Mouse (Mus musculus): ENCODE results near the gene Erc2. TPM values are rescaled to one million over a fixed set of nuclear protein-coding genes. Genes with fewer than 3 reads are reported as not detected.

Gene Erc2
- polyA plus RNA-seq, 1 experiment from 2014 or later, result 8.1 TPM

GRCm38 (mm10) chr14:28072561-28072960 lies 450.3 kb downstream of the Erc2 start:
- Histone ChIP-seq H3K9ac (replicated peaks) (no peak overlapping the region), H3K4me1 (replicated peaks) (peaks cover 15% of the 10 kb centered on the region), H3K4me2 (no peak overlapping the region), H3K36me3 (no peaks in the 10 kb centered on the region), H3K27me3 (no peaks in the 10 kb centered on the region), H3K9me3 (no peaks in the 10 kb centered on the region), H3K27ac (no peak overlapping the region), H3K4me3 (replicated peaks) (no peak overlapping the region)
- WGBS, result 77% methylated on average over 3 of the region's 3 CpGs
- ATAC-seq (ENCODE audit: insufficient number of reproducible peaks, insufficient read depth, low FRiP score, low TSS enrichment, low read depth), result no peak

DNA sequence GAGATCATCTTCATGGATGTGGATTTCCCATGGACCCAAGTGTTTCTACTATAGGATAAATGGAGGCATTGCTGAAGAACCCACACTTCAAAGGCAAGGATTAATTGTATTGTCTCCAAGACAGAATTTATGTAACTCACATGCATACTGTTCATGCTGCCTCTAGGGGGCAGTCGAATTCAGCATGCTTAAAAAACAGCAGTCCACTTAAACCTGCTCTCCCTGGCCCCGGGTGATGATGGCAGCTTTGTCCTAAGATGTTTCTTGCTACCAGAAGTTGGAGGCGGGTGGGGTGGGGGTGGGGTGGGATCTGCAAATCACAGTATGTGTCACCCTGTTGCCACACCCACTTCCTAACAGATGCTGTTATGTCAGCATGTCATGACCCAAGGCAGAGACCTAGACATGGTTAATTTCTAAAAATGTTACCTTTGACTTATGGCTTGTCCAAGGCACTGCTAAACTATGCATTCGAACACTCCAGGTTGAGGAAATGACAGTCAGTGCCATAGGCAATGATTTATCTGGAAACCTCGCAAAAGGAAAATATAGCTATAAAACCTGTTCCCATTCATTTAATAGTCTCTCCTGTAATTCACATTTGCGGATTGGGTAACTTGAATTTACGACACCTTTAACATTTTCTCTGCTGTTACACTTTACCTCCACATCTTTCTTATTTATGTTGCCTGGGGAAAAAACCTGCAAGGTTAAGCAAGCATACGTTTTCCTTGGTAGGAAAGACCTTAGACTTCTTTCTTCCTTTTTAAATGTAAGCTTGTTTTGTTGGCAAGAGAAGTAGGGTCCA lies 467.6 kb downstream of the Erc2 start:
- H3K27ac ChIP-seq, result no peak overlapping the region
- H3K4me1 ChIP-seq (replicated peaks), result peaks cover 8% of the 10 kb centered on the region; the same call in 1 of the 2 replicates
- H3K4me3 ChIP-seq (replicated peaks), result no peak overlapping the region
- no peak for ATAC-seq (ENCODE audit: insufficient number of reproducible peaks, insufficient read depth, low FRiP score, low TSS enrichment, low read depth)
- H3K36me3 ChIP-seq, result no peaks in the 10 kb centered on the region
- 28% methylated on average over 8 of the region's 8 CpGs for WGBS
- no peak overlapping the region for H3K9ac ChIP-seq (replicated peaks)
- H3K4me2 ChIP-seq, result no peak overlapping the region
- H3K9me3 ChIP-seq, result no peaks in the 10 kb centered on the region
- no peaks in the 10 kb centered on the region; the same call in 1 of the 2 replicates for H3K27me3 ChIP-seq

DNA sequence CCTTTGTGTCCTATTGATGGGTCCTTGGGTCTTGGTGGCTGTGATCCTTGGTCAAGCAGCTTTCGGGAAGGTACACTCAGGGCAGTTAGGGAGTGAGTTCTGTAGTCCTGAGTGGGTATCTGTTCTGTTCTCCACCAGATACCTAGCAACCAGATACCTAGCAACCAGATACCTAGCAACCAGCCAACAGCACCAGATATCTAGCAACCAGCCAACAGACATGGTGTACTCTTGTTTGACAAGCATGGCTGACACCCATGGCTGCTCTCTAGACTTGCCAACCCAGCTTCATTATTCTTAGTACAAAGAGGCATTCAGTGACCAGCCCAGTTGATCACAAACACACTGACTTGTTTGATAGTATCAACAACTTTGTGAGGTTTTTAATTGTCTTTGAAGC lies 469.1 kb downstream of the Erc2 start:
- H3K27ac ChIP-seq, result no peak overlapping the region
- H3K4me3 ChIP-seq (replicated peaks), result no peak overlapping the region
- no peaks in the 10 kb centered on the region for H3K9me3 ChIP-seq
- no peak for ATAC-seq (ENCODE audit: insufficient number of reproducible peaks, insufficient read depth, low FRiP score, low TSS enrichment, low read depth)
- H3K36me3 ChIP-seq, result no peaks in the 10 kb centered on the region
- no peak overlapping the region for H3K9ac ChIP-seq (replicated peaks)
- H3K4me1 ChIP-seq (replicated peaks), result peaks cover 8% of the 10 kb centered on the region; the same call in 1 of the 2 replicates
- WGBS, result 83% methylated on average over 1 of the region's 1 CpGs
- no peaks in the 10 kb centered on the region; the same call in 1 of the 2 replicates for H3K27me3 ChIP-seq
- H3K4me2 ChIP-seq, result no peak overlapping the region

GRCm38 (mm10) chr14:28093214-28093613 lies 471.0 kb downstream of the Erc2 start:
- 54% methylated on average over 4 of the region's 4 CpGs for WGBS
- no peaks in the 10 kb centered on the region for H3K9me3 ChIP-seq
- H3K36me3 ChIP-seq, result no peaks in the 10 kb centered on the region
- ATAC-seq (ENCODE audit: insufficient number of reproducible peaks, insufficient read depth, low FRiP score, low TSS enrichment, low read depth), result no peak
- H3K27ac ChIP-seq, result no peak overlapping the region
- peaks cover 17% of the 10 kb centered on the region for H3K4me1 ChIP-seq (replicated peaks)
- H3K27me3 ChIP-seq, result no peaks in the 10 kb centered on the region; the same call in 1 of the 2 replicates
- H3K4me2 ChIP-seq, result no peak overlapping the region
- H3K9ac ChIP-seq (replicated peaks), result no peak overlapping the region
- no peak overlapping the region for H3K4me3 ChIP-seq (replicated peaks)

DNA sequence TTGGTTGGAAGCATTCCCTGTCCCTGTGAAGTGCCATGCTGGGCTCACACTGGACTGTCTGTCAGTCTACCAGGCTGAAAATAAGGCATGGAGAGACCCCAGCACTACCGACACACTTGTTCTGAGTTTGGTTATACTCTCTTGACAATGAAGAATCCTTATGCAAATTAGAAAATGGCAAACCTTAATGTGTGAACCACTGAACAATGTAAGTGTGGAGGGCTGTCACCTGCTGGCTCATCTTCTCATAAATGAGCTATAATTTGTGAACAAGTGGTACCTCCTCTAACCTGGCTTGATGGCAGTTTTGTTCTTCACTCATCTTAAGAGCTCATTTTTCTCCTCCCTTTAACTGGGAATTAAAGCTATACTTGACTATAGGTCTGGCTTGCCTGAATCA lies 471.7 kb downstream of the Erc2 start:
- H3K4me1 ChIP-seq (replicated peaks), result peaks cover 24% of the 10 kb centered on the region
- H3K27me3 ChIP-seq, result no peaks in the 10 kb centered on the region; the same call in 1 of the 2 replicates
- no peak for ATAC-seq (ENCODE audit: insufficient number of reproducible peaks, insufficient read depth, low FRiP score, low TSS enrichment, low read depth)
- no peak overlapping the region for H3K9ac ChIP-seq (replicated peaks)
- H3K27ac ChIP-seq, result no peak overlapping the region
- 100% methylated on average over 1 of the region's 1 CpGs for WGBS
- no peaks in the 10 kb centered on the region for H3K9me3 ChIP-seq
- no peaks in the 10 kb centered on the region for H3K36me3 ChIP-seq
- no peak overlapping the region for H3K4me2 ChIP-seq
- H3K4me3 ChIP-seq (replicated peaks), result no peak overlapping the region

- Histone ChIP-seq H3K27me3 (no peaks in the 10 kb centered on the region; the same call in 1 of the 2 replicates), H3K4me3 (replicated peaks) (no peak overlapping the region), H3K36me3 (no peaks in the 10 kb centered on the region), H3K4me1 (replicated peaks) (peaks cover 33% of the 10 kb centered on the region), H3K9me3 (no peaks in the 10 kb centered on the region), H3K4me2 (no peak overlapping the region), H3K27ac (no peak overlapping the region), H3K9ac (replicated peaks) (no peak overlapping the region)
- no peak for ATAC-seq (ENCODE audit: insufficient number of reproducible peaks, insufficient read depth, low FRiP score, low TSS enrichment, low read depth)
- 76% methylated on average over 5 of the region's 5 CpGs for WGBS
Measured at GRCm38 (mm10) chr14:28099084-28099483, 476.9 kb downstream of the Erc2 start.

DNA sequence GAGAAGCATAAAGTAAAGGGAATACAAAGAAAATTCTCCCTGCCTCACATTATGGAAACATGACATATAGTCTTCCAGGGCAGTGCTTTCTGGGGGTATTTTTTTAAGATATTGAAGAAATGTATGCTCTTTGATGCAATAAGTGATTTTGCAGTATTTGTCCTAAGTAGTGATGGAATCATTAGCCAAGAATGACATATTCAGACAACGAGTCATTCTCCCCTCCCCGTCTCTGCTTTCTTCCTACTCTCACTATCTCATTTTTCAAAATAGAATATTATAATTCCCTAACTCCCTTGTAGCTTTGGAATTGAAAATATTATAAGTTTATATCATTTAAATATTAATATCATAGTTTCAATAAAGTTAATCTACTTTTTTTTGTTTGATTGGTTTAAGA lies 490.9 kb downstream of the Erc2 start:
- no peaks in the 10 kb centered on the region for H3K36me3 ChIP-seq
- H3K27me3 ChIP-seq, result no peaks in the 10 kb centered on the region
- no peak overlapping the region for H3K4me3 ChIP-seq (replicated peaks)
- H3K27ac ChIP-seq, result no peak overlapping the region
- H3K4me2 ChIP-seq, result no peak overlapping the region
- no peaks in the 10 kb centered on the region for H3K4me1 ChIP-seq (replicated peaks)
- ATAC-seq (ENCODE audit: insufficient number of reproducible peaks, insufficient read depth, low FRiP score, low TSS enrichment, low read depth), result no peak
- H3K9ac ChIP-seq (replicated peaks), result no peak overlapping the region
- WGBS, result 88% methylated on average over 2 of the region's 2 CpGs
- H3K9me3 ChIP-seq, result no peaks in the 10 kb centered on the region

GRCm38 (mm10) chr14:28120851-28121250 lies 498.6 kb downstream of the Erc2 start:
- H3K9ac ChIP-seq (replicated peaks), result no peak overlapping the region
- no peak overlapping the region for H3K4me2 ChIP-seq
- H3K4me1 ChIP-seq (replicated peaks), result no peaks in the 10 kb centered on the region
- no peak overlapping the region for H3K27ac ChIP-seq
- no peak for ATAC-seq (ENCODE audit: insufficient number of reproducible peaks, insufficient read depth, low FRiP score, low TSS enrichment, low read depth)
- no peak overlapping the region for H3K4me3 ChIP-seq (replicated peaks)
- peaks cover 5% of the 10 kb centered on the region; the same call in 1 of the 2 replicates for H3K9me3 ChIP-seq
- 32% methylated on average over 5 of the region's 5 CpGs for WGBS
- no peaks in the 10 kb centered on the region for H3K36me3 ChIP-seq
- no peaks in the 10 kb centered on the region for H3K27me3 ChIP-seq

- peaks cover 7% of the 10 kb centered on the region; the same call in 1 of the 2 replicates for H3K4me1 ChIP-seq (replicated peaks)
- H3K4me3 ChIP-seq (replicated peaks), result no peak overlapping the region
- H3K9ac ChIP-seq (replicated peaks), result no peak overlapping the region
- no peak for ATAC-seq (ENCODE audit: insufficient number of reproducible peaks, insufficient read depth, low FRiP score, low TSS enrichment, low read depth)
- no peaks in the 10 kb centered on the region for H3K36me3 ChIP-seq
- H3K27ac ChIP-seq, result no peak overlapping the region
- WGBS, result 41% methylated on average over 8 of the region's 8 CpGs
- H3K27me3 ChIP-seq, result no peaks in the 10 kb centered on the region
- no peak overlapping the region for H3K4me2 ChIP-seq
- H3K9me3 ChIP-seq, result no peaks in the 10 kb centered on the region
Measured at GRCm38 (mm10) chr14:28126842-28127241, 504.6 kb downstream of the Erc2 start.

- no peaks in the 10 kb centered on the region for H3K36me3 ChIP-seq
- H3K27ac ChIP-seq, result no peak overlapping the region
- H3K9me3 ChIP-seq, result no peaks in the 10 kb centered on the region
- no peaks in the 10 kb centered on the region for H3K27me3 ChIP-seq
- no peak overlapping the region for H3K4me3 ChIP-seq (replicated peaks)
- WGBS, result 84% methylated on average over 3 of the region's 3 CpGs
- ATAC-seq (ENCODE audit: insufficient number of reproducible peaks, insufficient read depth, low FRiP score, low TSS enrichment, low read depth), result no peak
- H3K4me1 ChIP-seq (replicated peaks), result peaks cover 7% of the 10 kb centered on the region; the same call in 1 of the 2 replicates
- H3K9ac ChIP-seq (replicated peaks), result no peak overlapping the region
- H3K4me2 ChIP-seq, result no peak overlapping the region
Measured at GRCm38 (mm10) chr14:28128999-28129398, 506.8 kb downstream of the Erc2 start.

DNA sequence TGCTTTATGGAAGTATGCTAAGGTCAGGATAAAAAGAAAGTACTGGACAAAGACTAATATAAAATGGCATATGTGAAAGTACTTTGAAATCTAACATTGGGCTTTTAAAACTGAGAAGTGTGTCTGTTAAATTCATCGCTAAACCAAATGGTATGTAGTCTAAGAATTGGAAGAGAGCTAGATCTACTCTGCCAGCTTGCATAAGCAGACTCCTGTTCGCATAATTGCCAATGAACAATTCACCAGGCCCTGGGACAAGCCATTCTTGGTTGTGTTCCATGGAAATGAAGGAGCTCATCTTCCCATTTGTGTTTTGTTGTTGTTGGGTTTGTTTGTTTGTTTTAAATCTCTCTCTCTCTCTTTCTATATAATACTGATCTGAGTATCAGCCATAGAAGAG lies 521.8 kb downstream of the Erc2 start:
- Histone ChIP-seq H3K27me3 (no peaks in the 10 kb centered on the region), H3K9ac (replicated peaks) (no peak overlapping the region), H3K4me1 (replicated peaks) (peaks cover 15% of the 10 kb centered on the region; the same call in 1 of the 2 replicates), H3K4me3 (replicated peaks) (no peak overlapping the region), H3K27ac (no peak overlapping the region), H3K36me3 (no peaks in the 10 kb centered on the region), H3K9me3 (no peaks in the 10 kb centered on the region), H3K4me2 (no peak overlapping the region)
- no peak for ATAC-seq (ENCODE audit: insufficient number of reproducible peaks, insufficient read depth, low FRiP score, low TSS enrichment, low read depth)
- 90% methylated on average over 2 of the region's 2 CpGs for WGBS

GRCm38 (mm10) chr14:28147201-28147600 lies 525.0 kb downstream of the Erc2 start:
- Histone ChIP-seq H3K4me3 (replicated peaks) (no peak overlapping the region), H3K27ac (no peak overlapping the region), H3K9me3 (no peaks in the 10 kb centered on the region), H3K4me1 (replicated peaks) (no peaks in the 10 kb centered on the region; the same call in 1 of the 2 replicates), H3K36me3 (no peaks in the 10 kb centered on the region), H3K9ac (replicated peaks) (no peak overlapping the region), H3K27me3 (no peaks in the 10 kb centered on the region), H3K4me2 (no peak overlapping the region)
- WGBS, result 17% methylated on average over 5 of the region's 5 CpGs
- ATAC-seq (ENCODE audit: insufficient number of reproducible peaks, insufficient read depth, low FRiP score, low TSS enrichment, low read depth), result no peak
